Mouse (Mus musculus): ENCODE results near the gene Acsl1. TPM values are rescaled to one million over a fixed set of nuclear protein-coding genes. Genes with fewer than 3 reads are reported as not detected.

The Acsl1 gene
- polyA plus RNA-seq, 1 experiment from 2014 or later, result 41.6 TPM

DNA sequence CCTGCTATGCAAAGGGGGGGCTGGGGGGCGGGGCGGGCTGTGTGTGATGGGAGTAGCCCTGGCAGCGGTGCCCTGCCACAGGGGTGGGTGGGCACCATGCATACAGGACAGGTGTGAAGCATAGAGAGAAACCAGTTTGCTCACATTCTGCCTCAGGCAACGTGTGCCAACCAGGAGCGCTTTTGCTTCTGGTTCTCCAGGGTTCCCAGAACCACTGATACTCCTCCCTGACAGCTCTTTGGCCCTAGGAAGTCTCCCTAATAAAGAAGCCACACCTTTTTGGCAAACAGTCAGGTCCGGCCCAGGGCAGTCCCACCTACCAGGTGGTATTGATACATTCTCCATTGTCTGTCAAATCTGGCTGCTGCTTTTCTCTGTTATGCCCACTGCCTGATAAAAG lies 72.8 kb downstream of the Acsl1 start:
- Histone ChIP-seq H3K9me3 (replicated peaks) (no peaks in the 10 kb centered on the region), H3K4me1 (replicated peaks) (peaks cover 89% of the 10 kb centered on the region), H3K27ac (peak overlapping the region; percentile 98), H3K27me3 (no peaks in the 10 kb centered on the region), H3K9ac (no peak overlapping the region), H3K4me2 (no peak overlapping the region), H3K36me3 (no peaks in the 10 kb centered on the region), H3K4me3 (replicated peaks) (no peak overlapping the region)
- 68% methylated on average over 6 of the region's 6 CpGs for WGBS (ENCODE audit: insufficient replicate concordance)
- ATAC-seq (ENCODE audit: low read depth) (no peak), DNase-seq (no peak)

DNA sequence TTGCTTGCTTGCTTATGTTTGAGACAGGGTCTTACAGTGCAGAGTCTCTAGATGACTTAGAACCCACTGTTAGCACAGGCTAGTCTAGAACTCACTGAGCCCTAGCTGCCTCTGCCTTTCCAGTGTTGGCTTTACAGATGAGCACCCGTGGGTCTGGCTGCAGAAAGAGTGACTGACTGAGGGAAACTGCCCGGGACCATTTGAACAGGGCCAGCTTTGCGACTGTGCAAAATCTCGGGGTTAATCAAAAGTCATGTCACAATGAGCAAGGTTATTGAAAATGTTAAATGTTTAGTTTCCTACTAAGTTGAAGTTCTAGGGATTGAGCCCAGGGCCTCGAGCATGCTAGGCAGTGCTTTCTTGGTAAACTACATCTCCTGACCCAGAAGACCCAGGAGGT lies 75.0 kb downstream of the Acsl1 start:
- Histone ChIP-seq H3K4me2 (no peak overlapping the region), H3K27ac (peak overlapping the region; percentile 98), H3K9ac (peak overlapping the region; percentile 64), H3K36me3 (no peaks in the 10 kb centered on the region), H3K4me1 (replicated peaks) (peaks cover 87% of the 10 kb centered on the region), H3K9me3 (replicated peaks) (no peaks in the 10 kb centered on the region), H3K27me3 (no peaks in the 10 kb centered on the region), H3K4me3 (replicated peaks) (no peak overlapping the region)
- DNase-seq (no peak), ATAC-seq (ENCODE audit: low read depth) (no peak)
- 78% methylated on average over 5 of the region's 5 CpGs for WGBS (ENCODE audit: insufficient replicate concordance)

DNA sequence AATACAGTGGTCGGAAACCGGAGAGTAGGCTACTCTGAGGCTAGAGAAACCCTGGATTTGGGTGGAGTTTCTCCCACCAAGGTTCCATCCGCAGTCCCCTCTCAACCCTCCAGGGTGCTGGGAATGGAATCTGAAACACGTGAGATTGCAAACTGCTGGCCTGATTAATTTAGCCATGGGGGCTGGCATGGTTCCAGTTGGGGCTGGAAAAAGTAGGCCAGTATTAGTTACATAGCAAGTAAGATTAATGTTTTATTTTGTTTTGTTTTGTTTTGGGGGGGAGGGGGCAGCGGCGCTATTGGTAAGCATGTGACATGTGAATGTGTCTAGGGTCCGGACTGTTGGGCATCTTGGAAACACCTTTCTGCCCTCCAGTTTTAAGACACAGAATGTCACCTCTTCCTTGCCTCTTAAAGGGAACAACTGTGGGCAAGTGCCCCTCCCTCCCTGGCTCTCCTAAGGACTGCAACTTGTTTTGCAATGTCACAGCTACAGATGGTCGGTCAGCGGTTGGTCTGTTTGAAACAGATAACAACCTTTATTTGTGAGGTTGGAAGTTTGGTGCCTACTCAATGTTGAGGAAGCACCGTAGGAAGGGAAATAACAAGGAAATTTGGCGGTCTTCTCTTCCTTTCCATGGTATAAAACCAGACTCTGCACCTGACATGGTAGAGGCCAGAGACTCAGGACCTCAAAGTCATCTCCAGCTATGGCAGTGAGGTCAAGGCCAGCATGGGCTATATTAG lies 75.8 kb downstream of the Acsl1 start:
- DNase-seq (peak; percentile 86), ATAC-seq (ENCODE audit: low read depth) (peak; percentile 83)
- H3K4me3 ChIP-seq (replicated peaks), result peak overlapping the region; percentile 41
- H3K27me3 ChIP-seq, result no peaks in the 10 kb centered on the region
- H3K9ac ChIP-seq, result peak overlapping the region; percentile 72
- H3K4me2 ChIP-seq, result peak overlapping the region; percentile 66
- peaks cover 83% of the 10 kb centered on the region for H3K4me1 ChIP-seq (replicated peaks)
- no peaks in the 10 kb centered on the region for H3K36me3 ChIP-seq
- WGBS (ENCODE audit: insufficient replicate concordance), result 32% methylated on average over 11 of the region's 11 CpGs
- no peaks in the 10 kb centered on the region for H3K9me3 ChIP-seq (replicated peaks)
- peak overlapping the region; percentile 98 for H3K27ac ChIP-seq

DNA sequence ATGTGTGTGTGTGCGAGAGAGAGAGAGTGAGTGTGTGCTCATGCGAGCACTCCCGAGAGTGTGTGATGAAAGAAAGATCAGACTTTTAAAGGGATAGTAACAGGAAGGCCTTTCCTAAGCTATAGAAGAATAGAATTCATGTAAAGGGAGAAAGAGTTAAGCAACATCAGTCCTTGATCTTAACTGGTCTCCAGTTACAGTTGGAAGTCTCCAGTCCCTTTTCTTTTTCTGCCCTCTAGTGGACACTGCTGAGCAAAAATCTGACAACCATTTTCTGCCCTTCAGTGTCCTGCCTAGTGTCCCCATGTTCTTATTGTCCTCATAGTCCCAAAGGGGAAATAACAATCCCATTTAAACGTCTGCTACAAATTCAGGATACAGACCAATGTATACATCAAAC lies 76.4 kb downstream of the Acsl1 start:
- peak overlapping the region; percentile 72 for H3K9ac ChIP-seq
- 12% methylated on average over 4 of the region's 4 CpGs for WGBS (ENCODE audit: insufficient replicate concordance)
- no peaks in the 10 kb centered on the region for H3K36me3 ChIP-seq
- DNase-seq (peak; percentile 65), ATAC-seq (ENCODE audit: low read depth) (peak; percentile 22)
- H3K27me3 ChIP-seq, result no peaks in the 10 kb centered on the region
- H3K4me3 ChIP-seq (replicated peaks), result peak overlapping the region; percentile 41
- peak overlapping the region; percentile 98 for H3K27ac ChIP-seq
- H3K4me1 ChIP-seq (replicated peaks), result peaks cover 78% of the 10 kb centered on the region
- peak overlapping the region; percentile 66 for H3K4me2 ChIP-seq
- no peaks in the 10 kb centered on the region for H3K9me3 ChIP-seq (replicated peaks)

DNA sequence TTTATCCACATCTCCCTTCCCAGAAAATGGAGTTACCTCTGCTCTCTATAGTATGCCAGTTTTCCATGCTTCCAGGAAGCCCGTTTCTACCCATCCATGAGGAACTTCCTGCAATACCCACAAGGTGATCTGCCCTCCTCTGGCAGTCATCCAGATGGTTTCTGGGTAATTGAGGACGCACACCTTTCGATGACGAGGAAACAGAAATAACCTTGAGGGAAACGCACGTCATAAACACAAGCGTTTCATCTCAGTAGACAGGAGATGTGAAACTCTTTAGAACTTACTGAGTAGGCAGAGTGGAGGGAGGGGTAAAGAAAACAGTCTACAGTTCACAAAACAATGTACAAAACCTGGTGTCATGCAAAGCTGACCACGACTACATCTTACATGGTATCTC lies 79.2 kb downstream of the Acsl1 start:
- Histone ChIP-seq H3K36me3 (peaks cover 4% of the 10 kb centered on the region), H3K9me3 (replicated peaks) (no peaks in the 10 kb centered on the region), H3K27me3 (no peaks in the 10 kb centered on the region), H3K4me2 (no peak overlapping the region), H3K27ac (peak overlapping the region; percentile 98), H3K9ac (no peak overlapping the region), H3K4me3 (replicated peaks) (no peak overlapping the region), H3K4me1 (replicated peaks) (peaks cover 74% of the 10 kb centered on the region)
- WGBS (ENCODE audit: insufficient replicate concordance), result 83% methylated on average over 8 of the region's 8 CpGs
- DNase-seq (no peak), ATAC-seq (ENCODE audit: low read depth) (no peak)

DNA sequence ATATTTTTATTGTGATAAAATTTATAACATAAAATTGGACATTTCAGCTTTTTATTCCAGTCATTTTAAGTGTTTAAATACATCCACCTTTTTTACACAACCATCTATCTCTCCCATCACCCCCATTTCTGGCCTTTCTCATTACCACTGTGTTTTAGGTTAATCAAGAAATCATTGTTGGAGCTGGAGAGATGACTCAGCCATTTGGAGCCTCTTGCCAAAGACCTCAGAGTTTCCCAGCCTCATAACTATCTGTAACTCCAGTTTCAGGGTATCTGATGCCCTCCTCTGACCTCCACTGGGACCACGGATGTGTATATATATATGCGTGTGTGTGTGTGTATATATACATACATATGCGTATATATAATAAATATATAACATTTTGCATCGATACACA lies 80.2 kb downstream of the Acsl1 start:
- no peaks in the 10 kb centered on the region for H3K9me3 ChIP-seq (replicated peaks)
- DNase-seq (peak; percentile 56), ATAC-seq (ENCODE audit: low read depth) (peak; percentile 23)
- H3K27ac ChIP-seq, result peak overlapping the region; percentile 98
- no peaks in the 10 kb centered on the region for H3K27me3 ChIP-seq
- H3K36me3 ChIP-seq, result peaks cover 14% of the 10 kb centered on the region
- WGBS (ENCODE audit: insufficient replicate concordance), result 21% methylated on average over 4 of the region's 4 CpGs
- H3K4me1 ChIP-seq (replicated peaks), result peaks cover 64% of the 10 kb centered on the region
- H3K4me2 ChIP-seq, result peak overlapping the region; percentile 70
- H3K4me3 ChIP-seq (replicated peaks), result peak overlapping the region; percentile 76
- peak overlapping the region; percentile 75 for H3K9ac ChIP-seq

DNA sequence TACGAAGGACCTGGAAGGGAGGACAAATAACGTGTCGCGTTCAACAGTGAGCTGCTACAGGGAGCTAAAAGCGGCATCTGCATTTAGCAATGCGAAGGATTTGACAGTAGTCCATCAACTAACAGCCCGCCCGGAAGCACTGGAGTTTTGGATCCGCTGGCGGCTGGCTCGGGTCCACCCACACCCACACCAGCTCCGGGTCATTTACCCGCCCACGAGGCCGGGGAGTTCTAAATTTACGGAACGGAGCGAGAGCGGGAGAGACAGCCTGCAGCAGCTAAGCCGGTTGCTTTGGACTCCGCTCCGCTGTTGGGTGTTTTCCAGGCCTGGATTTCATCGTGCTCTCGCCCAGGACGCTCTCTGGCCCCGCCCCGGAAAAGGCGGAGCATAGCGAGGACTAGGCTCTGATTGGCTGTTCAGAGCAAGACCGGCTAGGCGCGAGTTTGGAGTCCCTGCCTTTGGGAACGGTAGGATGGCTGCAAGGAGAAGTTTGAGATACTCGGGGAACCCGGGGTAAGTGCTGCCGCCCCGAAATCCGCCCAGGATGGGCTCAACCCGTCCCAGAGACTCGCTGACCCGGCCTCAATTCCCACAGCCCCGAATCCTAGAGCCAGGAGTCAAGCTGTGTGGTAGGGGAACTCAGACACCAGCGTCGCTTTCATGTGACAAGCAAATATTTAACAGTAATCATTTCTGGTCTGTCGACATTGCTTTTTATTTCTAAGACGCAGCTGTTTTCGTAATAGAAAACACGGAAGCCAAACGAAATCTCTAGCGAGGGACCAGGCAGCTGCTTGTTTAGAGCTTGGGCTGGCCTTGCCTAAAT lies 81.0 kb downstream of the Acsl1 start, which contains the start of gene Cenpu:
Gene Cenpu, plus strand, starts transcription at position 414 of the 826 bp plus-strand sequence.
- no peaks in the 10 kb centered on the region for H3K9me3 ChIP-seq (replicated peaks)
- peak within 1 kb of the TSS; percentile 76 for H3K4me3 ChIP-seq (replicated peaks)
- peaks cover 20% of the 10 kb centered on the region for H3K36me3 ChIP-seq
- H3K4me1 ChIP-seq (replicated peaks), result peaks cover 56% of the 10 kb centered on the region
- peak; percentile 93 for ATAC-seq (ENCODE audit: low read depth)
- H3K27ac ChIP-seq, result peak within 1 kb of the TSS; percentile 98
- peak within 1 kb of the TSS; percentile 82 for H3K9ac ChIP-seq
- WGBS (ENCODE audit: insufficient replicate concordance), result under 1% methylated on average over 50 of the region's 50 CpGs
- DNase-seq, result peak; percentile 100
- H3K27me3 ChIP-seq, result no peaks in the 10 kb centered on the region
- H3K4me2 ChIP-seq, result peak within 1 kb of the TSS; percentile 85

DNA sequence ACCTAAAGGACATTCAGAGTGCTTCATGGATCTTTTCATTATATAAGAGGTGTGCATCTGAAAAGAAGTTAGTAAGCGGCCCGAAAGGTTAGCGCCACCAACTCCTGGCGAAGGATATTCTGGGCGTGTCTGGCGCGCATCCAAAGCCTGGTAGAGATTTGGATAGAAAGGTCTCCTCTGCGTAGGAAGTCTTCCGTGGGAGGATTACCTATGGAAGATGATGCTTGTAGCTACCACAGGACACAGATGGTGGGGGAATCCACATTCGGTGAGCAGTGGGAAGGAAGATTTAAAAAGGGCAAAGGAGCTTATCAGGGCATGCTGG lies 81.6 kb downstream of the Acsl1 start:
- Histone ChIP-seq H3K4me2 (peak overlapping the region; percentile 85), H3K4me3 (replicated peaks) (peak overlapping the region; percentile 76), H3K9me3 (replicated peaks) (no peaks in the 10 kb centered on the region), H3K27ac (peak overlapping the region; percentile 98), H3K4me1 (replicated peaks) (peaks cover 52% of the 10 kb centered on the region), H3K27me3 (no peaks in the 10 kb centered on the region), H3K9ac (peak overlapping the region; percentile 82), H3K36me3 (peaks cover 26% of the 10 kb centered on the region)
- DNase-seq (no peak), ATAC-seq (ENCODE audit: low read depth) (no peak)
- 2% methylated on average over 10 of the region's 10 CpGs for WGBS (ENCODE audit: insufficient replicate concordance)

DNA sequence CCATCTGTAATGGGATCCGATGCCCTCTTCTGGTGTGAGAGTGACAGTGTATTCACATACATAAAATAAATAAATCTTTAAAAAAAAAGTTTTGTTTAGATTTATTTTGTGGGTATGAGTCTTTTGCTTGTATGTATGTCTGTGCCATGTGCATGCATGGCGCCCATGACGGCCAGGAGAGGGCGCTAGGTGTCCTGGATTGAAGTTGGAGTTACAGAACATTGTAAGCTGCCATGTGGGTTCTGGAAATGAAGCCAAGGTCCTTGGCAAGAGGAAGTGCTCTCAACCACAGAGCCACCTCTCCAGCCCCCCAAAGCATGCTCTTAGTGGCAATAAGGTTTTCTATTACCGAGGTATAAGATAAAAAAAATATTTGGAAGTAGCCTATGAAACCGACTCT lies 88.6 kb downstream of the Acsl1 start:
- Histone ChIP-seq H3K4me1 (replicated peaks) (0 out of 2 replicates have a peak, but pooled peaks cover 2% of the 10 kb centered on the region), H3K36me3 (peaks cover 91% of the 10 kb centered on the region), H3K27ac (no peak overlapping the region), H3K9ac (no peak overlapping the region), H3K27me3 (no peaks in the 10 kb centered on the region), H3K9me3 (replicated peaks) (no peaks in the 10 kb centered on the region), H3K4me3 (replicated peaks) (no peak overlapping the region), H3K4me2 (no peak overlapping the region)
- WGBS (ENCODE audit: insufficient replicate concordance), result 44% methylated on average over 6 of the region's 6 CpGs
- no peak for DNase-seq
- no peak for ATAC-seq (ENCODE audit: low read depth)

DNA sequence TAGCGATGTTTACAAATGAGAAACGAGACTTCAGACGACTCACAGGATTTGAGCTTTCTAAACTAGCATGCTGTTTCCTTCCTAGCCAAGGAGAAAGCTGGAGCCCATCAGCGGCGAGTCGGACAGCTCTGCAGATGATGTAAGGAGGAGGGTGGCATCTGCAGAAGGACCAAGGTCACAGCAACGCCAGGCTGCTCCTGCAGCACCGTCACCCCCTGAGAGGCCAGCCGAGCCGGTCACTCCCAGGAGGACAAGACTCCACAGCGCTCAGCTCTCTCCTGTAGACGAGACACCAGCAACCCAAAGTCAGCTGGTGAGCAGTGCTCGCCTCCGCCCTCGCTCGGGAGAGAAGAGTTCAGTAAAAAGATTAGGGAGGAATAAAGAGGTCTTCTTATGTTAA lies 91.5 kb downstream of the Acsl1 start:
- no peak for DNase-seq
- Histone ChIP-seq H3K9me3 (replicated peaks) (no peaks in the 10 kb centered on the region), H3K4me3 (replicated peaks) (no peak overlapping the region), H3K27ac (no peak overlapping the region), H3K9ac (no peak overlapping the region), H3K36me3 (peaks cover 86% of the 10 kb centered on the region), H3K27me3 (no peaks in the 10 kb centered on the region), H3K4me2 (no peak overlapping the region), H3K4me1 (replicated peaks) (no peaks in the 10 kb centered on the region)
- ATAC-seq (ENCODE audit: low read depth), result no peak
- WGBS (ENCODE audit: insufficient replicate concordance), result 90% methylated on average over 16 of the region's 16 CpGs

DNA sequence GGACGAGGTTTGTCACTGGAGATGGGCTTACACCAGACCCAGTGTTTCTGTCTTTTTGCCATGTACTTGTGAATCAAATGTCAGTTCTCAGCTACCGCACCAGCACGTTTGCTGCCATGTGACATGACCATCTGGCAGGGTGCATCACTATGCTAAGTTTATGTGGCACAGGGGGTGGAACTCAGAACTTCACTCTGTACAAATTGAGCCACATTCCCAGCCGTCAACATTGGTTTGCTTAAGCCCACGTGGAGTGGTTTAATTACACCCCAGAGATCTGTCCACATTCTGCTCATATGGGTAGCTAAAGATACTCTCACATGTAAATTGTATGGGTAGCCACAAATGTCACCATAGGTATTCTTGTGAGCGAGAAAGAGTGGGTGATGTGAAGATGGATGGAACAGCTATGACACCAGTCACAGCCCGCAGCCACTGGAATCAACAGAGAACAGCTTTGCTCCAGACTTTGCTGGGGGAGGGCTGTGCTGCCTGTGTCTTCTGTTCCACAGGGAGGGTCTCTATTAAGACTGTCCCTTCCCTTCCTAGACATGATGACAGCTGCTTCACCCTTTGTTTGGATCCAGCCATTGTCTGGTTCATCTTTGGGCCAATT lies 96.2 kb downstream of the Acsl1 start:
- H3K27me3 ChIP-seq, result no peaks in the 10 kb centered on the region
- H3K4me3 ChIP-seq (replicated peaks), result no peak overlapping the region
- 79% methylated on average over 7 of the region's 7 CpGs for WGBS (ENCODE audit: insufficient replicate concordance)
- no peak for ATAC-seq (ENCODE audit: low read depth)
- DNase-seq, result no peak
- H3K4me1 ChIP-seq (replicated peaks), result no peaks in the 10 kb centered on the region
- no peak overlapping the region for H3K4me2 ChIP-seq
- no peak overlapping the region for H3K27ac ChIP-seq
- peaks cover 60% of the 10 kb centered on the region for H3K36me3 ChIP-seq
- H3K9ac ChIP-seq, result no peak overlapping the region
- no peaks in the 10 kb centered on the region for H3K9me3 ChIP-seq (replicated peaks)
